Mouse (Mus musculus): ENCODE data around the gene Fbxo24.

DNA sequence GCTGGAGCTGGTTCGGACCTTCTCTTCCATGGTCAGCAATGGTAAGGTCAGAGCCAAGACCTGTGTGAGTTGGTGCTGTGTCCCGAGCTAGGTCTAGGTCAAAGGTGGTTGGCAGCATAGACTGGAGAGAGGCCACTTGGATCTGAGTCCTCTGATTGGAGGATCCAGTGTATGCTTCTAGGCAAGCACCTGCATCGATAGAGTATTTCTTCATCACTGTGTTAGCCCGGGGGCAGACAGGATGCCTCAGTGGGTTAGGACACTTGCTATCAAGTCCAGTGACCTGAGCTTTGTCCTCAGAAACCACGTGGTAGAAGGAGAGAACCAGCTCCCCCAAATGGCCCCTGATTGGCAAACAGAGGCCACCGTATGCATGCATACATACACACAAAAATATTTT, 48.6 kb downstream of the Fbxo24 start:
- no peak for TF ChIP-seq CTCF (IDR thresholded peaks at IDR 0.05; ENCODE audit: low read depth, low read length)
- TF ChIP-seq POLR2A (IDR thresholded peaks at IDR 0.05; ENCODE audit: extremely low read depth, insufficient read depth, low read length): no peak
